Mouse (Mus musculus): ENCODE data around the gene Oser1.

DNA sequence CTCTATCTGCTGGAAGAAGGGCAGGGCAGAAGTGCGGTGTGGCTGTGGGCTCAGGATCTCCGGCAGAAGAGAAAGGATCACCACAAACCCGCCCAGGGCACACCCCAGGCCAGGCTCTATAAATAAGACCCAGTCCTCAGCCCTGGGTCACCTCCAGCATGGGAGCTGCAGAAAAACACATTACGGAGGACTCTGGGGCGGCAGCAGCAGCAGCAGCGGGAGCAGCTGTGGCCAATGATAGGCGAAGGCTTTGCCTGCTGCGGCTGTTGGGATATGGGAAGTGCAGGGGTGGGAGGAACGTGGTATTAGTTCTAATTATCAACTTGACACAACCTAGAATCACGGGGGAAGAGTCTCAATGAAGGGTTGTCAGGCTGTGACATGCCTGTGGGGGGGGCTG lies 34.9 kb upstream of the Oser1 start:
- no peak for TF ChIP-seq CTCF (conservative IDR thresholded peaks at IDR 0.05; ENCODE audit: low read length)
- TF ChIP-seq POU5F1 (IDR thresholded peaks at IDR 0.05; ENCODE audit: borderline replicate concordance, low read length) = no peak
- TF ChIP-seq NANOG (IDR thresholded peaks at IDR 0.05; ENCODE audit: borderline replicate concordance, low read length) = no peak

Data from E14TG2a.4 (cell line).